Mouse (Mus musculus) subcutaneous adipose tissue, adult 2 months (tissue): Measurements from ENCODE around the gene Prh1. TPM values are rescaled to one million over a fixed set of nuclear protein-coding genes. Genes with fewer than 3 reads are reported as not detected.

Source experiments
- polyA plus RNA-seq: library from polyadenylated mRNA; depleted of rRNA; stranded (reverse); fragments of >200 nt; gene quantifications from 2 replicates; pipeline ENCODE4 v1.2.3, GENCODE M21; 2012; ENCODE audit warnings: low replicate concordance; rRNA removed

Gene Prh1
- polyA plus RNA-seq: not detected in 2 replicates

GRCm38 (mm10) chr6:132569509-132569908, at the start of gene Prh1:
Gene Prh1 (plus strand): TSS chr6:132569809.

GRCm38 (mm10) chr6:132595613-132596012, 26.0 kb downstream of the Prh1 start, which contains the start of gene Prp2:
Gene Prp2 (plus strand): TSS chr6:132595913.

Other genes starting within 250 kb of the Prh1 start
- not detected in 2 replicates for gene Gm8882, start 205.7 kb upstream of the Prh1 start, polyA plus RNA-seq
- gene Prp2, start 26.1 kb downstream of the Prh1 start, polyA plus RNA-seq: not detected in 2 replicates
- not detected in 2 replicates for gene A630073D07Rik, start 81.7 kb downstream of the Prh1 start, polyA plus RNA-seq
- not detected in 2 replicates for gene Tas2r120, start 87.1 kb downstream of the Prh1 start, polyA plus RNA-seq
- not detected in 2 replicates for gene Tas2r121, start 131.2 kb downstream of the Prh1 start, polyA plus RNA-seq
- not detected in 2 replicates for gene Tas2r122, start 142.1 kb downstream of the Prh1 start, polyA plus RNA-seq
- not detected in 2 replicates for gene Tas2r115, start 168.2 kb downstream of the Prh1 start, polyA plus RNA-seq
- not detected in 2 replicates for gene Tas2r124, start 184.9 kb downstream of the Prh1 start, polyA plus RNA-seq
- not detected in 2 replicates for gene Tas2r102, start 192.3 kb downstream of the Prh1 start, polyA plus RNA-seq
- gene Tas2r136, start 208.4 kb downstream of the Prh1 start, polyA plus RNA-seq: not detected in 2 replicates
- gene Tas2r117, start 233.0 kb downstream of the Prh1 start, polyA plus RNA-seq: not detected in 2 replicates